ENCODE assay signal across 19 mouse cellular contexts in genomic region chr12:87474756-87475155, GRCm38 (mm10). TPM values are rescaled to one million over a fixed set of nuclear protein-coding genes. Genes with fewer than 3 reads are reported as not detected.
"Had no signal": no experiment of that assay in that cellular context is flagged by ENCODE, and none has a peak within 500 bp of the region (broad histone marks: within the 10 kb centered on the region; RNA-seq: fewer than 3 reads in every experiment).

No protein-coding gene starts in this region.

- H3K27ac ChIP-seq: liver, embryonic 13.5 days; liver, embryonic 15.5 days; midbrain, embryonic 10.5 days; midbrain, embryonic 13.5 days; neural tube, embryonic 12.5 days; stomach, embryonic 15.5 days had no signal

- ATAC-seq: midbrain, embryonic 13.5 days; midbrain, embryonic 16.5 days had no signal

- H3K27me3 ChIP-seq: liver, embryonic 13.5 days; midbrain, embryonic 13.5 days; neural tube, embryonic 12.5 days; stomach, embryonic 15.5 days had no signal

- H3K9me3 ChIP-seq: liver, embryonic 13.5 days; liver, embryonic 15.5 days; midbrain, embryonic 10.5 days; midbrain, embryonic 13.5 days; neural tube, embryonic 12.5 days; stomach, embryonic 15.5 days had no signal

- H3K4me2 ChIP-seq: liver, embryonic 13.5 days; liver, embryonic 15.5 days; lung, embryonic 14.5 days; midbrain, embryonic 13.5 days; neural tube, embryonic 12.5 days; stomach, embryonic 15.5 days had no signal

- H3K36me3 ChIP-seq: liver, embryonic 13.5 days; liver, embryonic 15.5 days; midbrain, embryonic 10.5 days; midbrain, embryonic 13.5 days; neural tube, embryonic 12.5 days had no signal

- DNase-seq: liver, embryonic 13.5 days; lung, adult 18-20 months; lung, embryonic 14.5 days; lung, postnatal 10 days; lung, postnatal 4 days; right cerebral cortex, postnatal 14 days; thymus, adult 18-20 months; thymus, postnatal 14 days; thymus, postnatal 36 days had no signal

- H3K4me3 ChIP-seq: liver, embryonic 13.5 days; liver, embryonic 15.5 days; midbrain, embryonic 10.5 days; midbrain, embryonic 13.5 days; neural tube, embryonic 12.5 days; stomach, embryonic 15.5 days had no signal

- H3K9ac ChIP-seq: liver, embryonic 13.5 days; liver, embryonic 15.5 days; lung, embryonic 14.5 days; midbrain, embryonic 13.5 days; neural tube, embryonic 12.5 days; stomach, embryonic 15.5 days had no signal

RNA-seq across cellular contexts. Expression of gene Gm5788, which starts 19.8 kb away (rescaled TPM):
- polyA plus RNA-seq: liver, embryonic 13.5 days; liver, embryonic 15.5 days; lung, embryonic 14.5 days; lung, embryonic 16.5 days; midbrain, embryonic 10.5 days; midbrain, embryonic 13.5 days; midbrain, embryonic 16.5 days; neural tube, embryonic 12.5 days; neural tube, embryonic 14.5 days; spleen, adult 2 months; stomach, embryonic 15.5 days; thymus, postnatal 0 days had no signal

RNA-seq across cellular contexts. Expression of gene Gm8300, which starts 39.4 kb away (rescaled TPM):
- polyA plus RNA-seq: liver, embryonic 13.5 days; liver, embryonic 15.5 days; lung, embryonic 14.5 days; lung, embryonic 16.5 days; midbrain, embryonic 10.5 days; midbrain, embryonic 13.5 days; midbrain, embryonic 16.5 days; neural tube, embryonic 12.5 days; neural tube, embryonic 14.5 days; spleen, adult 2 months; stomach, embryonic 15.5 days; thymus, postnatal 0 days had no signal
